Mouse (Mus musculus) liver, adult 2 months (tissue): ENCODE measurements at regions not wholly inside any gene's neighbourhood (a gene's known extent, or its start where the extent isn't known, plus 50 kb on each side); places are given as distances from the start of the nearest gene placed in this dataset.

Experiments
- CTCF ChIP-seq: fragments of 200-500 bp; IDR thresholded peaks from 2 replicates; pipeline ENCODE4 v1.5.1; 2011; ENCODE audit warnings: low read depth, low read length, control low read depth
- POLR2A ChIP-seq: fragments of 200-500 bp; IDR thresholded peaks from 2 replicates; pipeline ENCODE4 v1.6.1; 2011; ENCODE audit warnings: low read length, control low read depth; ENCODE audit not compliant: insufficient read depth; ENCODE audit errors: extremely low read depth

GRCm38 (mm10) chr8:109360081-109360715 lies 133.6 kb upstream of the Pmfbp1 start:
- TF ChIP-seq CTCF (no peak), POLR2A (no peak)
